Mouse (Mus musculus) hindlimb bud, embryonic 11.5 days (tissue): ENCODE measurements around the gene Golt1a.

Source experiments
- DNase-seq: peaks from one replicate; pipeline ENCODE4 v3.0.0-alpha.2; 2012; ENCODE audit warnings: low read depth, low spot score; ENCODE audit errors: extremely low spot score

Gene Golt1a

DNA sequence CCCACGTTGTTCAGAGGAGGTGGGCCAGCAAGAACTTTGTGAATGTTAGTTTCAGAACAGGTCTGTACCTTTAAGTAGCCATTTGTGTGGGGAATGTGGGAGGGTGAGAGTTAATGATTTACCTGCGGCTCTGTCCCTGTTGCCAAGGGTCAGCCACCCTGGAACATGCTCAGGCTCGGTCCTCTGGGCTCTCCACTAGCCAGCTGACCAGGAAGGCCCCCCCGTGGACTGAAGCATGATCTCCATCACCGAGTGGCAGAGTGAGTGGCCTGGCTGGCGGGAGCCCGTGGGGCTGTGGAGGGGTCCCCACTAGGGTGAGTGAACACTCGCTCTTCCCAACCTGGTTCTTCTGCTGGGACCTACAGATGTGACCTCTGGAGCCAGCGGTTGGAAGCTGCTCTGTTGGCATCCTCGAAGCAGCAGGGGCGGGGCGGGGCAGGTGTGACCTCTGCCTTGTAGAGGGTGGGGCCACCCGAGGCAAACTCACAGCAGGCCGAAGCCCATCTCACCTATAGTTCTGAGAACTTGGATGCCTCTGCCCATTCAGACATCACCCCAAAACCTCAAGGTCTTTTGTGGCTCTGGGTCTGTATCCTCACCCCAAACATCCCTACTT is at the start of gene Golt1a:
Golt1a (plus strand) TSS at position 149 of the 616 bp plus-strand sequence.
- no peak for DNase-seq

GRCm38 (mm10) chr1:133262628-133263027 is 47.0 kb upstream of the Golt1a start:
- no peak for DNase-seq

DNA sequence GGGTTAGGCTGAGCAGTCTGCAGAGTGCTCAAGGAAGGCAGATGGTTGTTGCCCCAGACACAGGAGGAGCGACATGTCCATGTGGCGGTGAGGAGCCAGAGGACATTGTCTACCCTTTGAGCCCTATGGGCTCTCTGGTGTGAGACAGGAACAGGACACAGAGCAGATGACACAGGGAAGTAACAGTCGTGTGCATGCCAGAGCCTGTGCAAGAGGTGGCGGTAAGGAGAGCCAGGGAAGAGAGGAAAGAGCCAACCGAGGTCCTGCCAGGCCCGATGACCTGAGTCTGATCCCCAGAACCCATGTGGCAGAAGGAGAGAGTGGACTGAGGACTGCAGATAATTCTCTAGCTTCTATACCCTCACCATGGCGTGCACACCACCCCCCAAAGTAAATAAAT is 46.5 kb upstream of the Golt1a start:
- DNase-seq: no peak

DNA sequence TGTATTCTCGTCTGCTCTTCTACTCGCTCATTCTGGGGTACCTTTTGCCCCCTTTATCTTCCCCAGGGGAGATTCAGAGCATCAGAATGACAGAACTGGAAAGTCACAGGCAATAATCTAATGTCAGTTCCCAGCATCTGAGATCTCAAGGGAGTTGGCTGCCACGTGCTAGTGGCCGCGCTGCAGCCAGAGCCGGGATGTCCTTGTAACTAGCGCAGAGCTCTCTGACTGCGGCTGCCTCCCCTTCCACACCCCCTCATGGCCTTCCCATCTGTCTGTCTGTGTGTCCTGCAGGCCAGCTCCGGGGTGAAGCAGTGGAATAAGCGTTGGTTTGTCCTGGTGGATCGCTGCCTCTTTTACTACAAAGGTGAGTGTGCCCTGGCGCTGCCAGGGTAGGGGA is 45.2 kb upstream of the Golt1a start:
- DNase-seq: no peak

- DNase-seq: no peak
Measured at GRCm38 (mm10) chr1:133265114-133265766, 44.4 kb upstream of the Golt1a start.

- DNase-seq: no peak
Measured at GRCm38 (mm10) chr1:133267094-133267493, 42.5 kb upstream of the Golt1a start.

- no peak for DNase-seq
Measured at GRCm38 (mm10) chr1:133267813-133268492, 41.6 kb upstream of the Golt1a start.

- DNase-seq: no peak
Measured at GRCm38 (mm10) chr1:133268503-133268902, 41.1 kb upstream of the Golt1a start.

DNA sequence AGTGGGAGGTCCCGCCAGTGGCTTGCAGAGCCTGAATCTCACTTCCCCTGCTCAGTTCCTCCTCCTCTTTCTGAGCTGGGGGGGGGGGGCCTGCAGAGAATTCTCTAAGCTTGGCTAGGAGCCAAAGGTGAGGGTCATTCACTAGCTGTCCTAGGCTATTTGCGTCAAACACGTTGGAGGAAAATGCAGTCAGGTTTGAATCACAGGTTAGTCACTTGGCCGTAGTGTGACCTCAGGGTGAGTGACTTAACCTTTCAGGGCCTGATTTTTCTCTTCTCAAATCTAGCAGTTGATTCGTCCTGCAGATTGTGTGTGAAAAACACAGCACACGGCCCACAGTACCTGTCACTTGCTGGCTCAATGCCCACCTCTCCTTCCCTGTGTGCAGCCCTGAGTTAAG is 39.3 kb upstream of the Golt1a start:
- DNase-seq: no peak

DNA sequence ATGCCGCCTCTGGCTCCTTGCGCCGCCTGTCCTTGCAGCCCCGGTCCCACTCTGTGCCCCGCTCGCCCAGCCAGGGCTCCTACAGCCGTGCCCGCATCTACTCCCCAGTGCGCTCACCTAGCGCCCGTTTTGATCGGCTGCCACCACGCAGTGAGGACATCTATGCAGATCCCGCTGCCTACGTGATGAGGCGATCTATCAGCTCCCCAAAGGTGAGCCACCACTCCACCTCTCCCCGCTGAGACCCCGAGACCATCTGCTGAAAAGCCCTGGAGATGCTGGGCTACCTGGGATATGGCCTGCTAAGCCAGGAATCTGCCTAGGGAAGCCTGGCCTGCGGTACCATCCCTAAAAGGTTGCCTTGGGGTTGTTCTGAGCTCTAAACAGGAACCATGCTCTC is 35.4 kb upstream of the Golt1a start:
- no peak for DNase-seq

GRCm38 (mm10) chr1:133276983-133277382 is 32.6 kb upstream of the Golt1a start:
- no peak for DNase-seq

GRCm38 (mm10) chr1:133278539-133278938 is 31.1 kb upstream of the Golt1a start:
- no peak for DNase-seq

DNA sequence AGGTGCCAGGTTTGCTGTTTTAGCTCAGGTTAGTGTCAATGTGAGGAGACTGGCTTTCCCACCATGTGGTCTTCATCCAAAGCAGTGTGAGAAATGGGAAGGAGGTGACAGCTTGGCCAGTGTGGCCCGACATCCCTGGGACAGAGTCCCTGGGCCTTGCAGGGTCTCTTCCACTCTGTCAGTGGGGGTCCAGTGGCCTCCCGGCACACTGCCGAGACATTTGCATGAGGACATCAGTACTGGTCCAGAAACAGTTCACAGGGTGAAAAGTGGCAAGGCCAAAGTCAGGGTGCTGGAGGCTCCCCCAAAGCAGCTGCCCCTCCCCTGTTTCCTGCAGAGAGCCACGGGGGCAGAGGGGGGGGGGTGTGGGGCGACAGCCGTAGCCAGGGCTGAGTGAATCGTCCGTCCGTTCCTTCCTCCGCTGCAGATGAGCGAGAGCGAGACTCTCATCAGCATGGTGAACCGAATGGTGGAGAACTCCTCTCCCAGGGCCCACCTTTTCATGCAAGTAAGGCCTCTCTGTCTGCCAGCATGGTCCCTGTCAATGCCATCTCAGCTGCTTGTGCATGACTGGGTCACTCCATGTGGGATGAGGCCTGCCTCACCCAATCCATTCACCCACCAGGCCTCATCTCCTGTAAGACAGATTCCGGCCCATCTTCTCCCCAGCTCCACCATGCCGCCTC is 30.5 kb upstream of the Golt1a start:
- DNase-seq: no peak

DNA sequence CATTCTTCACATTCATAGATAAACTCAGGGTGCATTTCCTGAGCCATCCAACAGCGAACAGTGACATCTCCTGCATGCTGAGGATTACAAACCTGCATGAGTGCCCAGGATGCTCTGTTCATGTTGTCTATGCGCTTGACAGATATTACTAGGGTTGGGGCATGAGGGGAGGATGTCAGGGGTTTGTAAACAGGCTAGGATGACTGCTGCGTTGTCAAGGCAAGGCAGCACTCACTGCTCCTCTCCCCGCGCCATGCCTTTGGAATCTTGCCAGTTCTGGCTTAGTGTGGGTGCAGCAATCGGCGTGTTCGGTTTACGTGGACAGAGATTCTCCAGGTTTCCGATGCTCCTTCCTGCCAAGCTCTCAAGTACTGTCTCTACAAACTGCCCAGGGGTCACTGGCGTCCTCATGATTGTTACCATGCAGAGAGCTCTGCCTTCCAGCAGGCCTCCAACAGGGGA is 29.9 kb upstream of the Golt1a start:
- no peak for DNase-seq

- DNase-seq: no peak
Measured at GRCm38 (mm10) chr1:133280537-133280936, 29.1 kb upstream of the Golt1a start.

DNA sequence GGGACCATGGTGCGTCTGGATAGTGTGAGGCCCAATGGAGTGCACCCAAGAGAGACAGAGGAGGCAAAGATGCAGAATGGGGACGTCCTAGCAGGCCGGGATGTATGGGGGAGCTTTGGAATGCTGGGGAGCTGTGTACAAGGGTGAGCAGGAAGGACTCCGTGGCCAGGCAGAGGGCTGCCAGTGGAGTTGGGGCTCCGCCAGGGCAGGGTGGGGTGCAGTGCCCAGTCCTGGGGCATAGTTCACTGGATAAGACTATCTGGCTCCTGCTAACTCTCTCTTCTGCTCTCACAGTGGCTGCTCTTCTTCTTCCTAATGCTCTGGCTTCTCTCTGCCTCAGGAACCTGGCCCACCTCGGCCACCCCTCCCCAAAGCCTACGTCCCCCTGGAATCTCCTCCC is 23.7 kb upstream of the Golt1a start:
- no peak for DNase-seq

DNA sequence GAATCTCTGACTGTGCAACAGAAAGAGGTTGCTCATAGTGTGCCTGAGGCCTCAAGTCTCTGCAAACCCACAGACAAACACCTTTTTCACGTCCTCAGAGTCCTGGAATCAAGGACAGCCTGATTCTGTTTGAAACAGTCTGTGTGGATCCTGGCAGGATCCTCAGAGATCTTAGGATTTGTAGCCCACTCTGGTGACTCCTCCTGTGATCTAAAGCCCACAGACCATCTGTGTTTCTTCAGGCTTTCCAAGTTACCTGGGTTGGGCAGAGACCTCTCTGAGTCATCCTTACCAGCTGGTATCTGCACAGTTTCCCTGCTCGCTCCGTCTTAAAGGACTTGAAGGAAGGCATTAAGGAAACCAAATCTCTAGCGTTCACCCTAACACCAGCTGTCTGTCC is 22.5 kb upstream of the Golt1a start:
- DNase-seq: no peak

DNA sequence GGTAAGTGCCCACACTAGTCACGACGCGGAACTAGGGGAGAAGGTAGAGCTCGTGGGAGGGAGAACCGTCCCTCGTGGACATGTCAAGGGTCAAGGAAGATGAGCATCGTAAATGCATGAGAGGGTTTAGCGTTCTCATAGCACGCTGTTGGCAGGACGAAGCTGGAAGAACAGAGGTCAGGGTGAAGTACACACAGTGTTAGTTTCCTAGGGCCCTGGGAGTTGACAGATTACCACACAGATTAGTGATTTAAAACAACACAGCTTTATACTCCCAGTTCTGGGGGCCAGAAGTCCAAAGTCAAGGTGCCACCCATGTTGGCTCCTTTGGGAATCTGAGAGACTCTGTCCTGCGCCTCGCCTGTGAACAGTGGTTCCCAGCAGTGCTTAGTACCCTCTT is 21.7 kb upstream of the Golt1a start:
- no peak for DNase-seq

GRCm38 (mm10) chr1:133291888-133292287 is 17.7 kb upstream of the Golt1a start:
- DNase-seq: no peak

- no peak for DNase-seq
Measured at GRCm38 (mm10) chr1:133292608-133293007, 17.0 kb upstream of the Golt1a start.

- no peak for DNase-seq
Measured at GRCm38 (mm10) chr1:133296376-133296775, 13.2 kb upstream of the Golt1a start.

DNA sequence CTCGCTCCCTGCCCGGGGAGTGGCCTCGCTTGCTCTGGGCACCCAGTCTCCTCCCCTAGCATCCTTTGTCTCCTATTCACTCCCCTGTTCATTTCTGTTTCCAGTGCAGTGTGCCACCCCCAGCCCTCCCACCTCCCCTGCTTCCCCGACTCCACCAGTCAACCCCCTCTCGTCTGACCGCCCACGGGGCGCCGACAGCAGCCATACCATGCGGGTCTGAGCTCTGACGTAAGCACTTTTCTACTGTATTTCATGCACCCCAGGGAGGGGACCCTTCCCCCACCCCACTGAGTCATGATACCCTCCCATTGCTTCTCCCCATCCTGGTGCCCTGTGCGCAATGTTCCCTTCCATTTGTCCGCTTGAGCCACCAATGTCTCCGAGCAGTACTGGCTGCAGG is 10.8 kb upstream of the Golt1a start:
- DNase-seq: no peak
